Mouse (Mus musculus) ES-Bruce4 (cell line): ENCODE measurements around the gene Rab39.

Experiments used
- CTCF ChIP-seq: IDR thresholded peaks from one replicate; pipeline ENCODE4 v1.8.1; 2011; ENCODE audit warnings: low read depth, low read length
- EP300 ChIP-seq: IDR thresholded peaks from 2 replicates; pipeline ENCODE4 v1.6.1; 2011; ENCODE audit warnings: low read depth, low read length; ENCODE audit not compliant: insufficient read depth
- POLR2A ChIP-seq: IDR thresholded peaks from one replicate; pipeline ENCODE4 v1.8.1; 2011; ENCODE audit warnings: low read length; ENCODE audit not compliant: insufficient read depth

GRCm38 (mm10) chr9:53665428-53665827 lies 40.6 kb downstream of the Rab39 start:
- TF ChIP-seq POLR2A (no peak), CTCF (no peak), EP300 (no peak)
